Mouse (Mus musculus): Measurements from ENCODE around the gene Aldh1a3. TPM values are rescaled to one million over a fixed set of nuclear protein-coding genes. Genes with fewer than 3 reads are reported as not detected.

The Aldh1a3 gene
- polyA plus RNA-seq, 1 experiment from 2014 or later, result 3.7 TPM

- ATAC-seq (replicated peaks; ENCODE audit: low FRiP score) (no peak), DNase-seq (ENCODE audit: low spot score) (peak; percentile 58)
- peaks cover 5% of the 10 kb centered on the region for H3K4me1 ChIP-seq (replicated peaks; ENCODE audit: control insufficient read depth, insufficient read depth, low read length)
- H3K4me2 ChIP-seq (ENCODE audit: low read depth, low read length, severe bottlenecking), result peak overlapping the region; percentile 99
- H3K27me3 ChIP-seq (ENCODE audit: control insufficient read depth, insufficient read depth, low read length), result no peaks in the 10 kb centered on the region; the same call in 1 of the 2 replicates
- H3K27ac ChIP-seq (ENCODE audit: low read depth, low read length), result no peak overlapping the region
- H3K9me3 ChIP-seq (ENCODE audit: control insufficient read depth, low read length), result no peaks in the 10 kb centered on the region
- H3K4me3 ChIP-seq (ENCODE audit: low read depth, low read length), result peak overlapping the region; percentile 56
- WGBS, result 2% methylated on average over 13 of the region's 13 CpGs
- H3K9ac ChIP-seq (ENCODE audit: low read length), result peak overlapping the region; percentile 72
- H3K36me3 ChIP-seq (ENCODE audit: control insufficient read depth, insufficient read depth, low read length), result no peaks in the 10 kb centered on the region
Observed at GRCm38 (mm10) chr7:66387419-66387812, 39.9 kb downstream of the Aldh1a3 start.

GRCm38 (mm10) chr7:66386411-66386810 is 40.9 kb downstream of the Aldh1a3 start:
- Histone ChIP-seq H3K4me3 (ENCODE audit: low read depth, low read length) (no peak overlapping the region), H3K36me3 (ENCODE audit: control insufficient read depth, insufficient read depth, low read length) (no peaks in the 10 kb centered on the region), H3K27ac (ENCODE audit: low read depth, low read length) (no peak overlapping the region), H3K9me3 (ENCODE audit: control insufficient read depth, low read length) (no peaks in the 10 kb centered on the region), H3K9ac (ENCODE audit: low read length) (no peak overlapping the region), H3K4me1 (replicated peaks; ENCODE audit: control insufficient read depth, insufficient read depth, low read length) (peaks cover 5% of the 10 kb centered on the region), H3K27me3 (ENCODE audit: control insufficient read depth, insufficient read depth, low read length) (no peaks in the 10 kb centered on the region; the same call in 1 of the 2 replicates), H3K4me2 (ENCODE audit: low read depth, low read length, severe bottlenecking) (no peak overlapping the region)
- WGBS, result 93% methylated on average over 6 of the region's 6 CpGs
- DNase-seq (ENCODE audit: low spot score) (no peak), ATAC-seq (replicated peaks; ENCODE audit: low FRiP score) (no peak)

DNA sequence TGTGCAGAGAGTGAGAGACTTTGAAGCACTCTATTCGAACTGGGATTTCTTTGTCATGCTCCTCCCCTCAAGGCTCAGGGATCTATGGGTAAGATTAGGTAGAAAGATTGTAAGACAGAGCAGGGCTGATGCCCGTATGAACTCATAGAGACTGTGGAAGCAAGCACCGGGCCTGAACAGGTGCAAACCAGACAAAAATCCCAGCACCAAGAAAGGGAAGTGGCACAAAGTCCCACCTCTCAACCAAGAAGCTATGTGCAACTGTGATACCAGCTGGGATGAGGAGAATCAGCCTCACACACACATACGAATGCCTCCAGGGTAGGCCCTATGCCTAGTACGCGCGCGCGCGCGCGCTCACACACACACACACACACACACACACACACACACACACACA is 41.5 kb downstream of the Aldh1a3 start:
- H3K4me1 ChIP-seq (replicated peaks; ENCODE audit: control insufficient read depth, insufficient read depth, low read length), result peaks cover 5% of the 10 kb centered on the region
- H3K9me3 ChIP-seq (ENCODE audit: control insufficient read depth, low read length), result no peaks in the 10 kb centered on the region
- ATAC-seq (replicated peaks; ENCODE audit: low FRiP score) (no peak), DNase-seq (ENCODE audit: low spot score) (no peak)
- H3K36me3 ChIP-seq (ENCODE audit: control insufficient read depth, insufficient read depth, low read length), result no peaks in the 10 kb centered on the region
- H3K27ac ChIP-seq (ENCODE audit: low read depth, low read length), result no peak overlapping the region
- no peak overlapping the region for H3K9ac ChIP-seq (ENCODE audit: low read length)
- H3K4me3 ChIP-seq (ENCODE audit: low read depth, low read length), result no peak overlapping the region
- no peaks in the 10 kb centered on the region; the same call in 1 of the 2 replicates for H3K27me3 ChIP-seq (ENCODE audit: control insufficient read depth, insufficient read depth, low read length)
- H3K4me2 ChIP-seq (ENCODE audit: low read depth, low read length, severe bottlenecking), result no peak overlapping the region
- 95% methylated on average over 12 of the region's 12 CpGs for WGBS

GRCm38 (mm10) chr7:66384891-66385290 is 42.4 kb downstream of the Aldh1a3 start:
- no peak overlapping the region for H3K4me3 ChIP-seq (ENCODE audit: low read depth, low read length)
- no peak overlapping the region for H3K9ac ChIP-seq (ENCODE audit: low read length)
- 93% methylated on average over 8 of the region's 8 CpGs for WGBS
- no peak for ATAC-seq (replicated peaks; ENCODE audit: low FRiP score)
- DNase-seq (ENCODE audit: low spot score), result no peak
- no peaks in the 10 kb centered on the region for H3K9me3 ChIP-seq (ENCODE audit: control insufficient read depth, low read length)
- no peak overlapping the region for H3K27ac ChIP-seq (ENCODE audit: low read depth, low read length)
- no peaks in the 10 kb centered on the region; the same call in 1 of the 2 replicates for H3K27me3 ChIP-seq (ENCODE audit: control insufficient read depth, insufficient read depth, low read length)
- no peak overlapping the region for H3K4me2 ChIP-seq (ENCODE audit: low read depth, low read length, severe bottlenecking)
- peaks cover 5% of the 10 kb centered on the region for H3K4me1 ChIP-seq (replicated peaks; ENCODE audit: control insufficient read depth, insufficient read depth, low read length)
- H3K36me3 ChIP-seq (ENCODE audit: control insufficient read depth, insufficient read depth, low read length), result no peaks in the 10 kb centered on the region

- Histone ChIP-seq H3K27ac (ENCODE audit: low read depth, low read length) (no peak overlapping the region), H3K4me1 (replicated peaks; ENCODE audit: control insufficient read depth, insufficient read depth, low read length) (peaks cover 5% of the 10 kb centered on the region), H3K27me3 (ENCODE audit: control insufficient read depth, insufficient read depth, low read length) (no peaks in the 10 kb centered on the region; the same call in 1 of the 2 replicates), H3K4me3 (ENCODE audit: low read depth, low read length) (no peak overlapping the region), H3K4me2 (ENCODE audit: low read depth, low read length, severe bottlenecking) (no peak overlapping the region), H3K9ac (ENCODE audit: low read length) (no peak overlapping the region), H3K36me3 (ENCODE audit: control insufficient read depth, insufficient read depth, low read length) (no peaks in the 10 kb centered on the region), H3K9me3 (ENCODE audit: control insufficient read depth, low read length) (no peaks in the 10 kb centered on the region)
- DNase-seq (ENCODE audit: low spot score) (no peak), ATAC-seq (replicated peaks; ENCODE audit: low FRiP score) (no peak)
- 87% methylated on average over 5 of the region's 5 CpGs for WGBS
Observed at GRCm38 (mm10) chr7:66384213-66384612, 43.1 kb downstream of the Aldh1a3 start.

GRCm38 (mm10) chr7:66376560-66376959 is 50.8 kb downstream of the Aldh1a3 start:
- H3K27me3 ChIP-seq (ENCODE audit: control insufficient read depth, insufficient read depth, low read length), result no peaks in the 10 kb centered on the region
- H3K36me3 ChIP-seq (ENCODE audit: control insufficient read depth, insufficient read depth, low read length), result no peaks in the 10 kb centered on the region
- no peak overlapping the region for H3K27ac ChIP-seq (ENCODE audit: low read depth, low read length)
- WGBS, result 87% methylated on average over 10 of the region's 10 CpGs
- H3K4me3 ChIP-seq (ENCODE audit: low read depth, low read length), result no peak overlapping the region
- no peaks in the 10 kb centered on the region for H3K9me3 ChIP-seq (ENCODE audit: control insufficient read depth, low read length)
- H3K4me2 ChIP-seq (ENCODE audit: low read depth, low read length, severe bottlenecking), result no peak overlapping the region
- no peaks in the 10 kb centered on the region for H3K4me1 ChIP-seq (replicated peaks; ENCODE audit: control insufficient read depth, insufficient read depth, low read length)
- DNase-seq (ENCODE audit: low spot score) (no peak), ATAC-seq (replicated peaks; ENCODE audit: low FRiP score) (no peak)
- no peak overlapping the region for H3K9ac ChIP-seq (ENCODE audit: low read length)

- no peaks in the 10 kb centered on the region for H3K4me1 ChIP-seq (replicated peaks; ENCODE audit: control insufficient read depth, insufficient read depth, low read length)
- H3K27ac ChIP-seq (ENCODE audit: low read depth, low read length), result no peak overlapping the region
- no peak for ATAC-seq (replicated peaks; ENCODE audit: low FRiP score)
- no peaks in the 10 kb centered on the region for H3K27me3 ChIP-seq (ENCODE audit: control insufficient read depth, insufficient read depth, low read length)
- no peaks in the 10 kb centered on the region for H3K36me3 ChIP-seq (ENCODE audit: control insufficient read depth, insufficient read depth, low read length)
- H3K9me3 ChIP-seq (ENCODE audit: control insufficient read depth, low read length), result no peaks in the 10 kb centered on the region
- H3K9ac ChIP-seq (ENCODE audit: low read length), result no peak overlapping the region
- DNase-seq (ENCODE audit: low spot score), result no peak
- H3K4me2 ChIP-seq (ENCODE audit: low read depth, low read length, severe bottlenecking), result no peak overlapping the region
- H3K4me3 ChIP-seq (ENCODE audit: low read depth, low read length), result no peak overlapping the region
- WGBS, result 81% methylated on average over 4 of the region's 4 CpGs
Observed at GRCm38 (mm10) chr7:66375736-66376135, 51.6 kb downstream of the Aldh1a3 start.

- no peak overlapping the region for H3K4me2 ChIP-seq (ENCODE audit: low read depth, low read length, severe bottlenecking)
- no peak overlapping the region for H3K9ac ChIP-seq (ENCODE audit: low read length)
- no peaks in the 10 kb centered on the region for H3K4me1 ChIP-seq (replicated peaks; ENCODE audit: control insufficient read depth, insufficient read depth, low read length)
- 89% methylated on average over 3 of the region's 3 CpGs for WGBS
- ATAC-seq (replicated peaks; ENCODE audit: low FRiP score) (no peak), DNase-seq (ENCODE audit: low spot score) (peak; percentile 33)
- no peaks in the 10 kb centered on the region for H3K36me3 ChIP-seq (ENCODE audit: control insufficient read depth, insufficient read depth, low read length)
- H3K4me3 ChIP-seq (ENCODE audit: low read depth, low read length), result no peak overlapping the region
- no peaks in the 10 kb centered on the region for H3K27me3 ChIP-seq (ENCODE audit: control insufficient read depth, insufficient read depth, low read length)
- H3K27ac ChIP-seq (ENCODE audit: low read depth, low read length), result no peak overlapping the region
- H3K9me3 ChIP-seq (ENCODE audit: control insufficient read depth, low read length), result no peaks in the 10 kb centered on the region
Observed at GRCm38 (mm10) chr7:66373391-66373790, 53.9 kb downstream of the Aldh1a3 start.

- Histone ChIP-seq H3K9ac (ENCODE audit: low read length) (no peak overlapping the region), H3K27me3 (ENCODE audit: control insufficient read depth, insufficient read depth, low read length) (no peaks in the 10 kb centered on the region), H3K36me3 (ENCODE audit: control insufficient read depth, insufficient read depth, low read length) (no peaks in the 10 kb centered on the region), H3K9me3 (ENCODE audit: control insufficient read depth, low read length) (no peaks in the 10 kb centered on the region), H3K4me1 (replicated peaks; ENCODE audit: control insufficient read depth, insufficient read depth, low read length) (no peaks in the 10 kb centered on the region), H3K27ac (ENCODE audit: low read depth, low read length) (no peak overlapping the region), H3K4me3 (ENCODE audit: low read depth, low read length) (no peak overlapping the region), H3K4me2 (ENCODE audit: low read depth, low read length, severe bottlenecking) (no peak overlapping the region)
- 91% methylated on average over 6 of the region's 6 CpGs for WGBS
- no peak for ATAC-seq (replicated peaks; ENCODE audit: low FRiP score)
- peak; percentile 23 for DNase-seq (ENCODE audit: low spot score)
Observed at GRCm38 (mm10) chr7:66370970-66371369, 56.3 kb downstream of the Aldh1a3 start.

All from forebrain, embryonic 11.5 days (tissue).